Mouse (Mus musculus): ENCODE data around the gene Lmcd1. TPM values are rescaled to one million over a fixed set of nuclear protein-coding genes. Genes with fewer than 3 reads are reported as not detected.
A peak's percentile ranks its signal among the peaks of the same experiment; 100 is the strongest.
"Not testable (repeated sequence)": the region's sequence is repeated elsewhere in the genome, so short reads cannot be mapped to it uniquely, and the experiment has no call there.

Gene Lmcd1
- total RNA-seq (2021) = 100 to 1,000 TPM in 1 of 2 experiments, 10 to 100 TPM in 1; 62.6 to 127 TPM
- long read RNA-seq, experiment 1, transcript Lmcd1-201 (6 exons, 1,730 nt) = major isoform, 45 of 148 reads
- long read RNA-seq, experiment 1, partial matches to known transcripts = 97 of 148 reads
- long read RNA-seq, experiment 1, other reads (novel, unspliced or antisense) = 6 of 148 reads
- long read RNA-seq, experiment 2, transcript Lmcd1-201 (6 exons, 1,730 nt) = major isoform, 95 of 404 reads
- long read RNA-seq, experiment 2, partial matches to known transcripts = 298 of 404 reads
- long read RNA-seq, experiment 2, other reads (novel, unspliced or antisense) = 11 of 404 reads

DNA sequence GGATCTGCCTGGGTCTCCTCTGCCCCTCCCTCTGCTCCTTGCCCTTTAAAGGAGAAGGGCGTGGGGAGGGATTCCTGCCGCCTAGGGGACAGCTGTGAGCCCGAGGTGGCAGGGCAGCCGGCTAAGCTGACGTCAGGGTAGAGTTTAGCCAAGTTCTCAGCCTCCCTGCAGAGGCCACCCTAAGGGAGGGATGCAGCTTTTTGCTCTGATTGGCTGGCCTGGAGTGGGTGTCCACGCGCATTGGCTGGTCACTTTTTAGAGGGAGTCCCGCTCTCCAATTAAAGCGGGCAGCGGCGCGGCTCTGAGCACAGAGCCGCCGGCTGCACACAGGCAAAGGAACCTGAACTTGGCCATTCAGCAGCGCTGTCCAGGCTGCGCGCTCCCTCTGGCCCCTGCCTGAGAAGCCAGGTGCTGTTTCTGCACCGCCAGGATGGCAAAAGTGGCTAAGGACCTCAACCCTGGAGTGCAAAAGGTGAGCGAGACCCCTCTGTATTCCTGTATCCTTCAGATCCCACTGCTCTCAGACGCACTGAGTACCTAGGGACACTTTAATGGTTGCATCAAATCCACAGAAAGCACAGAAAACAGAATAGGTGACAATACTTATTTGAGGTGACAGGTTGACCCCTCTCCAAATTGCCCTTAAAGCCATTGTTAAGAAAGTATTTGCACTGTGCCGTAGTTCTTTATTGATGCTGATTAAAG, at the start of gene Lmcd1:
Gene Lmcd1, plus strand, starts transcription at position 258 of the 705 bp plus-strand sequence.
- intact Hi-C loops (cut with DNase I) = loop anchor here (5.0 kb wide), 1 partner anchor 56 kb away; no protein-coding TSS in a partner anchor
- DNase-seq = peak; percentile 74 to 88

DNA sequence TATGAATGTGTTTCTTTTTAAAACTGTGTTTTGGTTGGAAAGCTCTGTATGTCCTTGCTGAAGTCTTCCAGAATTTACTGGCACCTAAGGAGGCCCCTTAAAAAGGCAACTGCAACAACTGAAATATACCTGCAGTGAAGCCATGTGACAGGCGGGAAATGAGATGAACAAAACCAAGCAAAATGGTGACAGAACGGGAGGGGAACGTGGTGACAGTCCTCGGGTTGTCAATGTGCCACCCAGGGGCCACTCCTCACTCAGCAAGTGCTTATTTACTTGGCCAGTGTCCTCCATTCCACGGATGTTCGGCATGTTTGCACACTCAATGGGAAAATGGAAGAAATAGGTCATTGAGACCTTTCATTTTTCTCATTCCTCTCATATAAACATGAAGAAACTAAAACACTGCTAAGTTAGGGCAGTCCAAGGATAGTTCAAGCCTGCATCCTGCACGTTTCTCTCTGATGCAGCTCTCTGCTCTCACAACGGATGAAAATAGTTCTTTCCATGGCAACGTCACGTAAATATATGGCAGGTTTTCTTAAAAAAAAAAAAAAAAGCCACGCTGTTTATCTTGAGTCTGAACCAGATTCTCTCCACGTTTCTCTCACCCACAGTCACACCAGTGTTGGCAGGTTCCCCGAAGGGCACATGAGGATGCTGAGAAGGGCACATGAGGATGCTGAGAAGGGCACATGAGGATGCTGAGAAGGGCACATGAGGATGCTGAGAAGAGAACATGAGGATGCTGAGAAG, 49.5 kb upstream of the Lmcd1 start:
- no peak for DNase-seq
- intact Hi-C loops (cut with DNase I) = no loop called here

- intact Hi-C loops (cut with DNase I) = no loop called here
- DNase-seq = no peak
These were observed 36.8 kb upstream of the Lmcd1 start for GRCm38 (mm10) chr6:112236775-112237174.

- intact Hi-C loops (cut with DNase I) = no loop called here
- DNase-seq = no peak
These were observed 31.3 kb upstream of the Lmcd1 start for GRCm38 (mm10) chr6:112242216-112242615.

GRCm38 (mm10) chr6:112245639-112246038, 27.9 kb upstream of the Lmcd1 start:
- DNase-seq = peak; percentile 23 to 36

DNA sequence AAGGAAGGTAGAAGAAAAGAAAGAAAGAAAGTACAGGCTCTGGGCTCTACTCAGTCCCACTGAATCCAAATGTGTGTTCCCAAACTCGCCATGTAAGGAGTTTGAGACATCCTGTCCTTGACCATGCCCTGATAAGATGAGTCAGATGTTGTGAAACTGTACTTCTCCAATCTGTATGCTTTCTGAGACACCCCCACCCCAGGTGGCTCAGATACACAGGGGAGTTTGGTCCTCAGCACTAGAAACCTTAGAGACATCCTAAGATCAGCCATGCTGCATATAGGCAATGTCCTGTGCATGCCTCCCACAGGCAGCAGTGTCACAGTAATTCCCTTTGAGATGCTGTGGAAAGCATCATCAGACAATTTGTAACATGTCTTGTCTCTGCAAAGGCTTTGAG, 26.9 kb upstream of the Lmcd1 start:
- no peak for DNase-seq
- intact Hi-C loops (cut with DNase I) = no loop called here

More at GRCm38 (mm10) chr6:112245639-112246038, 27.9 kb upstream of the Lmcd1 start:
- intact Hi-C loops (cut with DNase I) = no loop called here

GRCm38 (mm10) chr6:112253943-112254342, 19.6 kb upstream of the Lmcd1 start:
- DNase-seq; intact Hi-C loops (cut with DNase I): not testable (repeated sequence)

GRCm38 (mm10) chr6:112254967-112255366, 18.6 kb upstream of the Lmcd1 start:
- DNase-seq = no peak
- intact Hi-C loops (cut with DNase I) = no loop called here

GRCm38 (mm10) chr6:112255388-112256225, 18.0 kb upstream of the Lmcd1 start:
- intact Hi-C loops (cut with DNase I) = no loop called here
- no peak for DNase-seq

- DNase-seq = no peak
- intact Hi-C loops (cut with DNase I) = no loop called here
These were observed 17.0 kb upstream of the Lmcd1 start for GRCm38 (mm10) chr6:112256599-112256998.

- intact Hi-C loops (cut with DNase I) = no loop called here
- DNase-seq = no peak
These were observed 12.5 kb upstream of the Lmcd1 start for GRCm38 (mm10) chr6:112261089-112261488.

DNA sequence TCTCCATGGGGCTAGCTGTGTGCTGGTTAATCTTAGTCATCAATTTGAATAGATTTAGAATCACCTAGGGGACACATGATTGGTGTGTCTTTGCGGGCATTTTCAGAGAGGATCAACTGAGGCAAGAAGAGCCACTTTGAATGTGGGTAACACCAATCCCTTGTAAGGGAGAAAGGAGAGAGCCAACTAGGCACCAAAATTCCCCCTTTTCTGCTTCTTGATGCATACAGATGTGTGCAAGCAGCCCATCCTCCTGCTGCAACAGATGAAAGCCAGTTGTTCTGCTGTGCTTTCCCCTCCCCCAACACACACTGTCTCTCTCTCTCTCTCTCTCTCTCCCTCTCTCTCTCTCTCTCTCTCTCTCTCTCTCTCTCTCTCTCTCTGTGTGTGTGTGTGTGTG, 9.2 kb upstream of the Lmcd1 start:
- DNase-seq = no peak
- intact Hi-C loops (cut with DNase I) = no loop called here

GRCm38 (mm10) chr6:112266631-112267030, 6.9 kb upstream of the Lmcd1 start:
- DNase-seq = peak in 1 of 2 experiments; percentile 26
- intact Hi-C loops (cut with DNase I) = no loop called here

DNA sequence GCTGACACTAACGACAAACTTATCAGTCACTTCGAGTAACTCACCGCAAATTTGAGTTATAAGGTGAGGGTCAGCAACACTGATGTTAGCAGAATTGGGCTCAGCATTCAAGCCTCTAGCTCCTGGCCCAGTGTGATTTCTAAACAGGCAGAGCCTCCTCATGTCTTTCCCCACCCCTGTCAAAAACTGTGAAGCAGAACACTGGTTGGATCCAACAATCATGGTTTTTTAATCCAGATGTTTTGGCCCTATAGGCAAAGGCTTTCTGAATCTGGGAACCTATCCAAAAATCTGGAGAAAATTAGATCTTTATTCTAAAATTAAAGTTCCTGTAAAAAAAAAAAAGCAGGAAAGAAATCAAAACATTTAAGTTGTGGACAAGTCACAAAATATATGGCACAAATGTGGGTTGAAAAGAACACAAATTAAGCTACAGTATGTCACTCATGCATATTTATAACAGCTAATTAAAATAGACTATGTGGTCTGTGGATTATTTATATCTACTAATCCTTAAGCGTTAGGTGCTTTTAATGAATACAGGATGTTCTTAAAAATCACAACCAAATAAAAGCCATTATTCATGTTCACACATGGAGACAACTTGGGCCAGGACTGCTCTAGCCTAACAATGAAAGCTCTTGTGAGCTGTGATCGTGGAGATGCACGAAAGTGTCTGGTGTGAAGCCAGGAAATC, 5.7 kb upstream of the Lmcd1 start:
- intact Hi-C loops (cut with DNase I) = no loop called here
- DNase-seq = no peak

DNA sequence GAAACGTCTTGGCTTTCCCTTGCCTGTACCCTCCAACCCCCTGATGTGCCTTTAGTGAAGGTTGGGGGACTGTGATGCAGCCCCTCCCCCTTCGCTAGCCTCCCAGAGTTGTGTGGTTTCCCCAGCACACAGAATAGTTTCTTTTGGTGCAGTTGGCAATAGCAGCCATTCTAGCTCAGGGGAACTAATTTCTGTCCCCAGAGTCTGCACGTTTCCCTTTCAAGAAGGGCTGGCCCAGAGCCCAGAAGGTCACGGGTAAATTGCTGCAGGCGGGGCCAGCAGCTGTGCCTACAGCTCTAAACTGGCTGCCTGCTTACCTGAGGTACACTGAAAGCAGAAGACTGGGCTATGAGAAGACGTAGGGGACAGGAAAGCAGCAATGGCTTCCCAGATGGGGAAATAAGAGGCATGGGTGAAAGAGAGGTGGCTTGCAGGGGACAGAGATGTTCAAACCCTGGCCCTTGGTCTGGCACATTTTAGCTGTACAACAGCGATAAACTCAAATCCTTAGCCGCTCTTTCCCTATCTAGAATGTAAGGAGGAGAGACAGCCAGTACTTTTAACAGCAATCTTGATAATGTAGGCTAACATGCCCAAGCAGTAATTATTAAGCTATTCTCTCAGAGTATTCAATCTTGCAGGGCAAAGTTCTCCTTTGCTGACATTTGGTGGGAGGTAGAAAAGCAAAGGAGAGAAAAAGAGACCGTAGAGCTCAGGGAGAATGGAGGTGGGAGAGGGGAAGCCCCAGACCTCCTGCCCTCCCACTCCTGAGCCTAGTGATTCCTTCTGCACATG, 900 bp downstream of the Lmcd1 start:
- DNase-seq = peak; percentile 55 to 65
- intact Hi-C loops (cut with DNase I) = loop anchor here (5.0 kb wide), 1 partner anchor 57 kb away; no protein-coding TSS in a partner anchor

DNA sequence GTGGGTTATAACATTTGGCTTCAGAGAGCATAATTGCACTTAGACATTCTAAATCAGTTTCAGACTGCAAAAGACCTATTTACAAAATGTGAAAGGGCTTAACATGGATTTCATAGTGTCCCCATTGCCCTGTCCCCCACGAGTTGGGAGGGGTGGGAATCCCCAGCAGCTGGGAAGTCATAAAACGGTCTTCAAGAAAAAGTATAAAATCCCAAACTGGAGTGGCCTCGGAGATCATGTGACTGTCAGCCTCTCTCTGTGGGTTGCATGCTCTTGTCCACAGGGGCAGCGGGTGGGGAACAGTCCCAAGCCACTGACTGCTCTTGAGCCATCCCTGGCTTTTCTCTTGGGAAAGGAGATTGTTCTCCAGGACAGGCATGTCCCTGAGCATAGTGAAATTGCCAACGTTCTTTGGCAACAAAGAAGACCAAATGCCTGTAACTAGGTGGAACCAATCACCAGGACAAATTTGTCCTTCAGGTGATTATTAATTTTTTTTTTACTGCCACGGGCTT, 2.2 kb downstream of the Lmcd1 start:
- DNase-seq = no peak
- intact Hi-C loops (cut with DNase I) = no loop called here

GRCm38 (mm10) chr6:112278805-112279204, 5.2 kb downstream of the Lmcd1 start:
- no peak for DNase-seq
- intact Hi-C loops (cut with DNase I) = no loop called here

GRCm38 (mm10) chr6:112280161-112280560, 6.6 kb downstream of the Lmcd1 start:
- intact Hi-C loops (cut with DNase I) = no loop called here

GRCm38 (mm10) chr6:112280945-112281344, 7.4 kb downstream of the Lmcd1 start:
- intact Hi-C loops (cut with DNase I) = no loop called here
- DNase-seq = no peak

More at GRCm38 (mm10) chr6:112280161-112280560, 6.6 kb downstream of the Lmcd1 start:
- no peak for DNase-seq
